Mouse (Mus musculus): ENCODE results near the gene Camta1.

DNA sequence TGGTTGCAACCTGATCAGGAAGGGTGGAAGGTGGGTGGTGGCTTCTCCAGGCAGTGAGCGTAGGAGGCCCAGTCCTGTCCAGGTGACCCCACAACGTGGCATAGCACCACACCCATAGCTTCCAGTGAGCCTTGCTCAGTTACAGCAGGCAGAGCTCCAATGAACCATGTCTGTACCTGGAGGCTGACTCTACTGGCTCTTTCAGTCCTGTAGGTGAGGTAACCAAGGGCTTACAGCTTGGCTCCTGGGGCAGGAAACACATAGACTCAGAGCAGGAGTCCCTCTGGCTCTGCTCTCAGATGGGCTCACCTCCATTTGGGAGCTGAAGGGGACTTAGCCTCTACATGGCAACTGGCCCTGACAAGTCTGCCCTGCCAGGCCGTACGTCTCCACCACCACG is 393.3 kb downstream of the Camta1 start:
- TF ChIP-seq TAL1 (IDR thresholded peaks at IDR 0.05; ENCODE audit: low read length) (no peak), GATA1 (IDR thresholded peaks at IDR 0.05; ENCODE audit: low read length) (no peak)
